Mouse (Mus musculus) limb, embryonic 10.5 days (tissue): Measurements from ENCODE around the gene AU021092. TPM values are rescaled to one million over a fixed set of nuclear protein-coding genes. Genes with fewer than 3 reads are reported as not detected.

Experiments used
- DNase-seq: peaks from one replicate; pipeline ENCODE4 v3.0.0-alpha.2; 2017; ENCODE audit warnings: low spot score
- H3K27ac ChIP-seq: fragments of 300-500 bp; sonication (generic); 2 replicates; pipeline ENCODE4 v1.5.1; 2016; ENCODE audit warnings: mild to moderate bottlenecking
- H3K27me3 ChIP-seq: fragments of 300-500 bp; sonication (generic); 2 replicates; pipeline ENCODE4 v1.6.1; 2016; ENCODE audit warnings: low read depth, mild to moderate bottlenecking; ENCODE audit not compliant: poor library complexity, severe bottlenecking
- H3K36me3 ChIP-seq: fragments of 300-500 bp; sonication (generic); 2 replicates; pipeline ENCODE4 v1.6.1; 2016; ENCODE audit warnings: mild to moderate bottlenecking, moderate library complexity
- H3K4me1 ChIP-seq: fragments of 300-500 bp; sonication (generic); 2 replicates; pipeline ENCODE4 v1.6.1; 2016
- H3K4me3 ChIP-seq: fragments of 300-500 bp; sonication (generic); 2 replicates; pipeline ENCODE4 v1.5.1; 2016; ENCODE audit warnings: mild to moderate bottlenecking, moderate library complexity
- H3K9me3 ChIP-seq: fragments of 300-500 bp; sonication (generic); replicated peaks from 2 replicates; pipeline ENCODE4 v1.6.1; 2016; ENCODE audit warnings: mild to moderate bottlenecking
- WGBS: fragments of 180-500 bp; shearing (Covaris S2); methylation state at CpG from one replicate; pipeline ENCODE4 v1.1.7; 2016; 5-methylcytosine and 5-hydroxymethylcytosine counted together
- polyA plus RNA-seq: library from polyadenylated mRNA; unstranded; fragments of >200 nt; fragmentation: Nextera tagmentation; extraction: Ambion mirVana; gene quantifications from 2 replicates; pipeline ENCODE4 v1.2.1, GENCODE M21; 2016

AU021092 gene
- polyA plus RNA-seq, 1 experiment from 2014 or later: 1.4 TPM

DNA sequence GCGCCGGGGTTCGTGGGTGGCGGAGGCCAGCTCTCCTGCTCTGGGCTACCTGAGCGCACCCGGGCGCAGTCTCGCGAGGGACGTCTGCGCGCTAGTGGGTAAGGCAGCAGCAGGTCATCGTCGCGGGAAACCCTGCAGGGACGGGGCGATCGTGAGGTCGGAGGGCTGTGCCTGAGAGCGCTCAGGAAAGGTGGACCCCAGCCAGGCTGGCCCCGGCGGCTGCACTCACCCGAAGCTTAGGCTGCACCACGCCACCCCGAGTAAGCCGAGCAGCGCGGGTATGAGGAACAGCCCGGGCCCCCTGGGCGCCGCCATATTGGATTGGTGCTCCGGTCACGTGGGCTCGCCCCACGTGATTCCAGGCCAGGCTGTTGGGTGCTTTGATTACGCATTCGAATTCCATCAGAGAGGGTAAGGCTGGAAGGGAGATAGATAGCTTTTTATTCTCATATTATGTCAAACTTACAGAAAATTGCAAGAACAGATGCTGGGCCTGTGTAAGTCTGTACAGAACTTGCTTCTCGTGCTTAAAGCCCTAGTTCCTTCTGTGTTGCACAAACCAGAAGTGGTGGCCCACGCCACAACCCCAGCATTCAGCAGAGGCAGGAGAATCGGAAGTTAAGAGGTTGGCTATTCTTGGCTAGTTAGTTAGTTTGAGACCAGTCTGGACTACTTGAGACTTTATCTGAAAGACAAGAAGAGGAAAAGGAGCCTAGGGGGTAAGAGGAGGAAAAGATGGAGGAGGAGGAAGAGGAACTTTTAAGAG is 18.2 kb downstream of the AU021092 start, which contains the start of gene Nagpa:
Gene Nagpa (minus strand): TSS at position 345 of the 766 bp plus-strand sequence.
- Histone ChIP-seq H3K27me3 (no peaks in the 10 kb centered on the region), H3K9me3 (no peaks in the 10 kb centered on the region), H3K4me1 (peaks cover 14% of the 10 kb centered on the region), H3K27ac (peak within 1 kb of the TSS; percentile 75), H3K36me3 (0 out of 2 replicates have a peak, but pooled peaks cover 5% of the 10 kb centered on the region), H3K4me3 (peak within 1 kb of the TSS; percentile 76)
- WGBS: 5% methylated on average over 40 of the region's 40 CpGs
- DNase-seq: peak; percentile 93

DNA sequence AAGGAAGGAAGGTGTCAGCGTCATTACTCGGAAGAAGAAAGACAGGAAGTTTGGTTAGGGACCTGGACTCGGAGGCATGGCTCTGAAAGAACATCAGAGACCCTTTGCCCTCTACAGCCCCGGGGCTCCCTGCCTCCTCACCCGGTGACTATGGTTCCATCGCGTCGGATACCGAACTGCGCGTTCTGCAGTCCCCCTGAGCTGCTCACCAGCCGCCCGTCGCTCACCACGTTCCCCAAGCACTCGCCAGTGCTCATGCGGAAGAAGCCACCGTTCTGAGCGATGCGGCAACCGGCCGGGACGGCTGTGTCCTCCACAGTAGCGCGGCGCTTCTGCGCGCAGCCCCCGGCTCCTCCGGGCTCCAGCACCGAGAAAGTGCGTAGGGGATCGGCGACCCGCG is 18.9 kb downstream of the AU021092 start:
- Histone ChIP-seq H3K27ac (peak overlapping the region; percentile 75), H3K4me3 (peak overlapping the region; percentile 76), H3K36me3 (0 out of 2 replicates have a peak, but pooled peaks cover 5% of the 10 kb centered on the region), H3K27me3 (no peaks in the 10 kb centered on the region), H3K9me3 (no peaks in the 10 kb centered on the region), H3K4me1 (peaks cover 14% of the 10 kb centered on the region)
- no peak for DNase-seq
- 1% methylated on average over 36 of the region's 36 CpGs for WGBS

GRCm38 (mm10) chr16:5202681-5203080 is 19.4 kb downstream of the AU021092 start:
- no peaks in the 10 kb centered on the region for H3K27me3 ChIP-seq
- H3K4me3 ChIP-seq: peak overlapping the region; percentile 76
- H3K36me3 ChIP-seq: 0 out of 2 replicates have a peak, but pooled peaks cover 5% of the 10 kb centered on the region
- WGBS: 9% methylated on average over 4 of the region's 4 CpGs
- peaks cover 14% of the 10 kb centered on the region for H3K4me1 ChIP-seq
- H3K27ac ChIP-seq: no peak overlapping the region
- peak; percentile 54 for DNase-seq
- no peaks in the 10 kb centered on the region for H3K9me3 ChIP-seq

DNA sequence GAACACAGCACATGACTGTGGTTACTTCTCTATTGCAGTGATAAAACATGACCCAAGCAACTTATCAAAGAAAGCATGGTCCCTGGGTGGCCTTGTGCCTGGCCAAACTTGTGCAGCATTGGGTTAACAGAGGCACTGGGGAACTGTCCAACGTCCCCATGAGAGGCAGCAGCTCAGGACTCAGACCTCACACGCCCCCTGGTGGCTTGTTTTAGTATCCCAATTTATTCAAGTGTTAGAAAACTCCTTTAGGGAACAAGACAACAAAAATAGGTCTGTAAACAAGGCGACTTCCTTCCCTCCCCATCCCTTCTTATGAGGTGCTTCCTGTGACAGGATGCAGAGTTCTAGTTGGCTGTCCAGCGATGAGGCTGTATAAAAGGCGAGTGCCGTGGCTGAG is 27.0 kb downstream of the AU021092 start:
- H3K4me1 ChIP-seq: no peaks in the 10 kb centered on the region
- 0 out of 2 replicates have a peak, but pooled peaks cover under 1% of the 10 kb centered on the region for H3K36me3 ChIP-seq
- no peaks in the 10 kb centered on the region for H3K9me3 ChIP-seq
- WGBS: 31% methylated on average over 6 of the region's 6 CpGs
- H3K27ac ChIP-seq: no peak overlapping the region
- no peak overlapping the region for H3K4me3 ChIP-seq
- H3K27me3 ChIP-seq: no peaks in the 10 kb centered on the region
- peak; percentile 64 for DNase-seq

GRCm38 (mm10) chr16:5186234-5186633 is 35.9 kb downstream of the AU021092 start:
- Histone ChIP-seq H3K27me3 (no peaks in the 10 kb centered on the region), H3K36me3 (no peaks in the 10 kb centered on the region), H3K4me1 (no peaks in the 10 kb centered on the region), H3K4me3 (no peak overlapping the region), H3K9me3 (no peaks in the 10 kb centered on the region), H3K27ac (no peak overlapping the region)
- DNase-seq: no peak
- 77% methylated on average over 7 of the region's 7 CpGs for WGBS

DNA sequence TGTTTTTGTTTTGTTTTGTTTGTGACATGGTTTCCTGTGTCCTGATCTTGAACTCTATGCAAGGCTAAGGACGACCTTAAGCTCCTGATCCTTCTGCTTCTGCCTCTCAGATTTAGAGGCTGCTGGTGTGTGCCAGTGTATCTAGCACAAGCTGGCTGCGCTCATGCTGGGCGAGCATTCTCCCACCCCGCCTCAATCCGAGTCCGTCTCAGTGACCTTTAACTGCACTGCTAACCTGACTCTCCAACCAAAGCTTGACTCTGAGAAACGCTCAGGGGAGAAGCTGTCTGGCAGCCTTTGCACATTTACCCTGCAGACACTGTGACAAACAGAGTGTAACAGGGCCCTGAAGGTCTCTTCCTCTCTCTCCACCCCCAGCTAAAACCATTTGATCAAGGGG is 36.4 kb downstream of the AU021092 start:
- Histone ChIP-seq H3K27ac (no peak overlapping the region), H3K9me3 (no peaks in the 10 kb centered on the region), H3K36me3 (no peaks in the 10 kb centered on the region), H3K27me3 (no peaks in the 10 kb centered on the region), H3K4me1 (no peaks in the 10 kb centered on the region), H3K4me3 (no peak overlapping the region)
- 72% methylated on average over 7 of the region's 7 CpGs for WGBS
- DNase-seq: no peak

GRCm38 (mm10) chr16:5184956-5185355 is 37.1 kb downstream of the AU021092 start:
- Histone ChIP-seq H3K9me3 (no peaks in the 10 kb centered on the region), H3K4me1 (no peaks in the 10 kb centered on the region), H3K4me3 (no peak overlapping the region), H3K27me3 (no peaks in the 10 kb centered on the region), H3K27ac (no peak overlapping the region), H3K36me3 (no peaks in the 10 kb centered on the region)
- no peak for DNase-seq
- WGBS: 89% methylated on average over 5 of the region's 5 CpGs

- no peaks in the 10 kb centered on the region for H3K4me1 ChIP-seq
- DNase-seq: no peak
- no peaks in the 10 kb centered on the region for H3K9me3 ChIP-seq
- no peaks in the 10 kb centered on the region for H3K27me3 ChIP-seq
- 65% methylated on average over 8 of the region's 8 CpGs for WGBS
- H3K4me3 ChIP-seq: no peak overlapping the region
- no peaks in the 10 kb centered on the region for H3K36me3 ChIP-seq
- no peak overlapping the region for H3K27ac ChIP-seq
Measured at GRCm38 (mm10) chr16:5184101-5184500, 38.0 kb downstream of the AU021092 start.

- no peak overlapping the region for H3K4me3 ChIP-seq
- no peaks in the 10 kb centered on the region for H3K9me3 ChIP-seq
- 89% methylated on average over 18 of the region's 18 CpGs for whole genome bisulfite sequencing
- DNase-seq: no peak
- H3K36me3 ChIP-seq: no peaks in the 10 kb centered on the region
- H3K27ac ChIP-seq: no peak overlapping the region
- no peaks in the 10 kb centered on the region for H3K27me3 ChIP-seq
- no peaks in the 10 kb centered on the region for H3K4me1 ChIP-seq
Measured at GRCm38 (mm10) chr16:5183310-5183975, 38.7 kb downstream of the AU021092 start.

DNA sequence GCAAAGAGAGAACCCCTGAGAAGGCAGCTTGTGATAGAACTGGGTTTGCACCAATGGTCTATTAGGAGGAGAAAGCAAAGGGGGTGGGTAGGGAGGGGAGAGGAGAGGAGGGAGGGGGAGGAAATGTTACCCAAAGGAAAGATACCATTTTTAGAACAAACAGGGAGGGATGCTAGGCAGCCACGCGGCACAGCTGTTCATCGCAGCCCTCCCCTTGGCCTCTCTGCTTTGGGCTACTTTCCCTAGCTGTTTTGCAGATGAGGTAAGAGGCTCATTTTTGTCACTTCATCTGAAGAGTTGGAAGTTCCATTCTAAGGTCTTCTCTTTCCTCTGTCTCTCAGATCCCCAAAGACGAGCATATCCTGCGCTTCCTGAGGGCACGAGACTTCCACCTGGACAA is 49.5 kb downstream of the AU021092 start:
- Histone ChIP-seq H3K36me3 (no peaks in the 10 kb centered on the region), H3K27me3 (no peaks in the 10 kb centered on the region), H3K27ac (no peak overlapping the region), H3K4me3 (no peak overlapping the region), H3K4me1 (no peaks in the 10 kb centered on the region), H3K9me3 (no peaks in the 10 kb centered on the region)
- 91% methylated on average over 6 of the region's 6 CpGs for WGBS
- DNase-seq: no peak

DNA sequence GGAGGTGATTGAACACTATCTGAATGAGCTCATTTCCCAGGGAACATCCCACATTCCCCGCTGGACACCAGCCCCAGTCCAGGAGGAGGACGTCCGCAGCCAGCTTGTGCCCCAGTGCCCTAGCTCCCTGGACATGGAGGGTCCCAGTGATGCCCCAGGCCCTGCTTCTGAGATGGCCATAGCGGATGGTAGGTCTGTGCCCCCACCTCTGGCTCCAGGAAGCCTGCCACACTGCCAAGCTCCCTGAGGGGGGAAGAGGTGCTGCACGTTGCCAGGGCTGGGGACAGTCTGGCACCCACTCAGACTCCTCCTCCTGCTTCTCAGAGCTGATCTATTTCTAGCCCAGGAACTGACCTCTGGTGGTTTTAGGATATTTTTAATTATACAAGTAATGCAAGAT is 53.3 kb downstream of the AU021092 start:
- Histone ChIP-seq H3K4me1 (no peaks in the 10 kb centered on the region), H3K27me3 (no peaks in the 10 kb centered on the region), H3K27ac (no peak overlapping the region), H3K9me3 (no peaks in the 10 kb centered on the region), H3K36me3 (no peaks in the 10 kb centered on the region), H3K4me3 (no peak overlapping the region)
- WGBS: 80% methylated on average over 5 of the region's 5 CpGs
- no peak for DNase-seq

GRCm38 (mm10) chr16:5168038-5168437 is 54.1 kb downstream of the AU021092 start:
- no peaks in the 10 kb centered on the region for H3K36me3 ChIP-seq
- WGBS: 86% methylated on average over 2 of the region's 2 CpGs
- H3K27me3 ChIP-seq: no peaks in the 10 kb centered on the region
- DNase-seq: no peak
- H3K4me3 ChIP-seq: no peak overlapping the region
- H3K9me3 ChIP-seq: no peaks in the 10 kb centered on the region
- no peaks in the 10 kb centered on the region for H3K4me1 ChIP-seq
- H3K27ac ChIP-seq: no peak overlapping the region

GRCm38 (mm10) chr16:5164327-5164726 is 57.8 kb downstream of the AU021092 start:
- Histone ChIP-seq H3K9me3 (no peaks in the 10 kb centered on the region), H3K4me1 (no peaks in the 10 kb centered on the region), H3K27ac (no peak overlapping the region), H3K27me3 (0 out of 2 replicates have a peak, but pooled peaks cover 4% of the 10 kb centered on the region), H3K4me3 (no peak overlapping the region), H3K36me3 (no peaks in the 10 kb centered on the region)
- 88% methylated on average over 6 of the region's 6 CpGs for WGBS
- DNase-seq: no peak
